Mouse (Mus musculus): ENCODE measurements around the gene Adh7.

GRCm38 (mm10) chr3:138229448-138229847 lies 11.9 kb downstream of the Adh7 start:
- TF ChIP-seq POLR2A (IDR thresholded peaks at IDR 0.05; ENCODE audit: control insufficient read depth, low read depth, low read length) (no peak), CTCF (IDR thresholded peaks at IDR 0.05; ENCODE audit: control insufficient read depth, insufficient read depth, insufficient replicate concordance, low read depth, low read length) (no peak)
